Mouse (Mus musculus) lung, embryonic 15.5 days (tissue): ENCODE data around the gene Gm37240. TPM values are rescaled to one million over a fixed set of nuclear protein-coding genes. Genes with fewer than 3 reads are reported as not detected.

Source experiments
- ATAC-seq: fragments of 200-750 bp; cut with Nextera tagmentation; 2 replicates; pipeline ENCODE4 v1.8.0; 2017; ENCODE audit warnings: moderate number of reproducible peaks, borderline replicate concordance; ENCODE audit not compliant: low FRiP score, low TSS enrichment; ENCODE audit errors: extremely low read depth
- H3K27ac ChIP-seq: fragments of 300-500 bp; sonication (generic); 2 replicates; pipeline ENCODE4 v1.5.1; 2015; ENCODE audit warnings: moderate library complexity, mild to moderate bottlenecking, inconsistent platforms
- H3K27me3 ChIP-seq: fragments of 300-500 bp; sonication (generic); 2 replicates; pipeline ENCODE4 v1.6.1; 2015; ENCODE audit warnings: inconsistent platforms
- H3K36me3 ChIP-seq: fragments of 300-500 bp; sonication (generic); 2 replicates; pipeline ENCODE4 v1.6.1; 2015; ENCODE audit warnings: inconsistent platforms
- H3K4me1 ChIP-seq: fragments of 300-500 bp; sonication (generic); 2 replicates; pipeline ENCODE4 v1.6.1; 2015; ENCODE audit warnings: inconsistent platforms
- H3K4me2 ChIP-seq: fragments of 300-500 bp; sonication (generic); 2 replicates; pipeline ENCODE4 v1.6.1; 2015; ENCODE audit warnings: inconsistent platforms, mild to moderate bottlenecking, moderate library complexity
- H3K4me3 ChIP-seq: fragments of 300-500 bp; sonication (generic); 2 replicates; pipeline ENCODE4 v1.5.1; 2015; ENCODE audit warnings: mild to moderate bottlenecking, inconsistent platforms
- H3K9ac ChIP-seq: fragments of 300-500 bp; sonication (generic); 2 replicates; pipeline ENCODE4 v1.6.1; 2015; ENCODE audit warnings: inconsistent platforms
- H3K9me3 ChIP-seq: fragments of 300-500 bp; sonication (generic); 2 replicates; pipeline ENCODE4 v1.6.1; 2016; ENCODE audit warnings: inconsistent platforms
- WGBS: fragments of 180-500 bp; shearing (Covaris S2); methylation state at CpG from one replicate; pipeline ENCODE4 v1.1.7; 2015; 5-methylcytosine and 5-hydroxymethylcytosine counted together
- polyA plus RNA-seq: library from polyadenylated mRNA; unstranded; fragments of >200 nt; fragmentation: Nextera tagmentation; extraction: Ambion mirVana; gene quantifications from 2 replicates; pipeline ENCODE4 v1.2.1, GENCODE M21; 2015

Gene Gm37240
- polyA plus RNA-seq, 1 experiment from 2014 or later: 8.8 TPM

DNA sequence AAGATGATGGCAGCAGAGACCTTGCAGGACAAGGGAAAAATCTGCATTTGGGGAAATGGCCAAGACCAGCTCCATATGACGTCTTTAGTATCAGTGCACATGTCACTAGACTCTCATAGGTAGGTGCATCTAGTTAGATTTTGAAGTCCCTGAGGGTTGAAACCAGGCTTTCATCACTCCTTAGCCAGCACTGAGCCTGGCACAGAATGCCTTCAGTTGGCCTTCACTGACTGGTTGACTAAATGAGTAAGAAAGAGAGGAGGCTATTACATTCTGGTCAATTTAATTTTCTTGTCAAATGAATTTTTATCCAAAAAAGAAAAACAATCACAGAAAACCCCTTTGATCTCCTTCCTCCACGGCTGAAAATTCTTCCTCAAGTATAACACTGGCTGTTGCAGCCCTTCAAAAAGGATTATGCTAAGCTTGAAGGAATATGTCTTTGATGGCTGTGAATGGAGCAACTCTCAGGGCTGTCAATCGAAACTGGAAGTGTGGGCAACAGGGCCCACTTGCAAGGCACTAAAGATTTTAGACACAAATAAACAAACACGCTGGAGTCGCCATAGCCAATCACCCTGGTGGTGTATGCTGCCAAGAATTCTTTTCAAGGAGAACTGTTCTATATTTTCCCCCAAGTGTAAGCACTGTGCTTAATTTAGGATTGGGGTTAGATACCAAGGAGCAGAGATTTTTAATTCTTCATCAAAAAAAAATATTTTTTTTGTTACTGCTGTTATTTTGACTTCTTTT is 522.6 kb downstream of the Gm37240 start:
- no peaks in the 10 kb centered on the region for H3K36me3 ChIP-seq
- H3K9ac ChIP-seq: no peak overlapping the region
- no peak overlapping the region for H3K4me2 ChIP-seq
- H3K4me1 ChIP-seq: peaks cover 6% of the 10 kb centered on the region; the same call in 1 of the 2 replicates
- H3K4me3 ChIP-seq: no peak overlapping the region
- no peak overlapping the region for H3K27ac ChIP-seq
- no peaks in the 10 kb centered on the region for H3K27me3 ChIP-seq
- 45% methylated on average over 5 of the region's 5 CpGs for WGBS
- no peak; the same call in 1 of the 2 replicates for ATAC-seq
- no peaks in the 10 kb centered on the region for H3K9me3 ChIP-seq

GRCm38 (mm10) chr3:85362883-85363282 is 524.4 kb downstream of the Gm37240 start:
- no peak overlapping the region for H3K4me3 ChIP-seq
- WGBS: 71% methylated on average over 7 of the region's 7 CpGs
- no peak overlapping the region for H3K4me2 ChIP-seq
- H3K9ac ChIP-seq: no peak overlapping the region
- H3K4me1 ChIP-seq: peaks cover 6% of the 10 kb centered on the region; the same call in 1 of the 2 replicates
- H3K36me3 ChIP-seq: no peaks in the 10 kb centered on the region
- ATAC-seq: peak; percentile 41; the same call in 1 of the 2 replicates
- H3K27ac ChIP-seq: no peak overlapping the region
- H3K9me3 ChIP-seq: no peaks in the 10 kb centered on the region
- H3K27me3 ChIP-seq: no peaks in the 10 kb centered on the region

DNA sequence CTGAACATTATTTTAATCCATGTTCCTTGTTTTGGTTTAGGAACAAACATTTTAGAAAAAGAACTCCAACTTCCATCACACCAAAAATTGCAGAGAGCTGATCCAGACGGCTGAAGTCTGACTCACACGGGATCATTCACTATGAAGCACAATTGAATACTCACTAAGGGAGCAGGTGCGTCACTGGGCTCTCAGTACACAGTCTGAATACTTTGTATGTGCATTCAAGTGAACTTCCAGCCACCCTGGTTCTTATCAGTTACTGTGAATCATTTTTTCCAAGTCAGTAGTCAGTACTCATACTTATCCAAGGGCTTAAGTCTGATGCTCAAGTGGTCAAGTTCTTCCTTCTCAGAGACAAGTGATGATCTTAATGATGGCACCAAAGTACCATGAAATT is 530.9 kb downstream of the Gm37240 start:
- ATAC-seq: no peak
- Histone ChIP-seq H3K36me3 (no peaks in the 10 kb centered on the region), H3K9ac (no peak overlapping the region)

GRCm38 (mm10) chr3:85348021-85348420 is 539.3 kb downstream of the Gm37240 start:
- no peak for ATAC-seq
- Histone ChIP-seq H3K4me1 (no peaks in the 10 kb centered on the region), H3K9me3 (no peaks in the 10 kb centered on the region), H3K9ac (no peak overlapping the region), H3K4me3 (no peak overlapping the region), H3K4me2 (no peak overlapping the region), H3K27ac (no peak overlapping the region), H3K36me3 (no peaks in the 10 kb centered on the region), H3K27me3 (no peaks in the 10 kb centered on the region)
- WGBS: 47% methylated on average over 6 of the region's 6 CpGs

More for the DNA sequence above, 530.9 kb downstream of the Gm37240 start:
- Histone ChIP-seq H3K4me3 (no peak overlapping the region), H3K27ac (no peak overlapping the region), H3K9me3 (no peaks in the 10 kb centered on the region), H3K4me1 (no peaks in the 10 kb centered on the region), H3K4me2 (no peak overlapping the region), H3K27me3 (no peaks in the 10 kb centered on the region)
- 77% methylated on average over 3 of the region's 3 CpGs for WGBS

DNA sequence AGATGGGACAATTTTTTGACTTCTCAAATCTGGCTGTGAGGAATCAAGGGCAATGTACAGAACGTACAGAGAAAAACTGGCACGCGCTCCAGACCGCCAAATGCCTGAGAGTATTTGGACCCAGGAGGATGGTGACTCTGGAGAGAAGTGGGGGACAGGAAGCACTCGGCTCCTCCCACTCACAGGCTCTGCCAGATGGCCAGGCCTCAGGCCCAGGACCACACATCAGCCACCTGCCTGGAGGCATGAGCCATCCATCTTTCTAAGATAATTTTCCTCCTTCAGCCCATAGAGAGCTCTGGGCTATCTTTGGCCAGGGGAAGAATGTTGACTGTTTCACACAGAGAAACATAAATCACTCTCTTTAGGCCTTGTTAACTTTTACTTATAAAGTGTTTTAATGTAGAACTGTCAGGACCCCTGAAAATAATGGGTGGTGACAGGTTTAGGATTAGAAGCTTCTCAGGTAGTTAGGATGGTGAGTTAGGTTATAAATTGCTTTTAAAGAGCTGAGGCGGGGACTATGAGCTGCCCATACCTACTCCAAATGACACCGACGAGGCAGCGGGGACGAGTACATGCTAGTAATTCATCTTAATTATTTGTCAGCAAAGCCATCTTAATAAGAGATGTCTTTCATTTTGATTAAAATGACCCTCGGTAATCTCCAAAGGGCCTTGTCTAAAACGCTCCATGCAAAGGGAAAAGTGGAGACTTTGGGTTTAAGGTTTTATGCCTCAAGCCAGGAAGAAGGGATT is 546.0 kb downstream of the Gm37240 start:
- Histone ChIP-seq H3K27ac (no peak overlapping the region), H3K27me3 (no peaks in the 10 kb centered on the region), H3K4me3 (no peak overlapping the region), H3K9me3 (no peaks in the 10 kb centered on the region), H3K4me1 (peaks cover 3% of the 10 kb centered on the region; the same call in 1 of the 2 replicates), H3K9ac (no peak overlapping the region), H3K4me2 (no peak overlapping the region), H3K36me3 (no peaks in the 10 kb centered on the region)
- ATAC-seq: no peak
- WGBS: 50% methylated on average over 12 of the region's 12 CpGs

DNA sequence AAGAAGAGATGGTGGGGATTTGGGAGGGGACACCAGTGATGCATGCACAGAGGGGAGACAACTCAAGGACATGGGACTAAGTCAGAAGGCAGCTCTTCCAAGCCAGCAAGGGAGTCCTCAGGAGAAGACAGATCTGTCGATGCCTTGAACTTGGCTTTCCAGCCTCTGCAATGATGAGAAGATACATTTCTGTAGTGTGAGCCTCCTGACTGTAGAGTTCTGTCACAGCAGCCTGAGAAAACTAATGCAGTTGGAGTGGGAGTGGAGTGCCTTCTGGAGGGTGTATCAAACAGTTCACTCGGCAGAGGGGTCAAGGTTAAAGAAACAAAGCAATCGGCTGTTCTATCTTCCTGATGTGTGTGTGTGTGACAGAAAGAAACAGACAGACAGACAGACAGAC is 546.8 kb downstream of the Gm37240 start:
- H3K4me1 ChIP-seq: peaks cover 3% of the 10 kb centered on the region; the same call in 1 of the 2 replicates
- no peak overlapping the region for H3K9ac ChIP-seq
- no peaks in the 10 kb centered on the region for H3K9me3 ChIP-seq
- H3K36me3 ChIP-seq: no peaks in the 10 kb centered on the region
- 11% methylated on average over 3 of the region's 3 CpGs for WGBS
- H3K4me3 ChIP-seq: no peak overlapping the region
- no peak overlapping the region for H3K27ac ChIP-seq
- no peak for ATAC-seq
- H3K27me3 ChIP-seq: no peaks in the 10 kb centered on the region
- H3K4me2 ChIP-seq: no peak overlapping the region

- H3K27me3 ChIP-seq: no peaks in the 10 kb centered on the region
- no peak overlapping the region for H3K27ac ChIP-seq
- no peaks in the 10 kb centered on the region for H3K36me3 ChIP-seq
- no peak overlapping the region for H3K4me2 ChIP-seq
- no peak overlapping the region for H3K4me3 ChIP-seq
- H3K9me3 ChIP-seq: no peaks in the 10 kb centered on the region
- WGBS: 77% methylated on average over 2 of the region's 2 CpGs
- no peak overlapping the region for H3K9ac ChIP-seq
- no peak for ATAC-seq
- H3K4me1 ChIP-seq: peaks cover 3% of the 10 kb centered on the region; the same call in 1 of the 2 replicates
Observed at GRCm38 (mm10) chr3:85339926-85340325, 547.4 kb downstream of the Gm37240 start.

- Histone ChIP-seq H3K9ac (no peak overlapping the region), H3K27ac (no peak overlapping the region), H3K36me3 (no peaks in the 10 kb centered on the region), H3K4me2 (no peak overlapping the region), H3K4me3 (no peak overlapping the region), H3K9me3 (no peaks in the 10 kb centered on the region), H3K4me1 (peaks cover 3% of the 10 kb centered on the region; the same call in 1 of the 2 replicates), H3K27me3 (no peaks in the 10 kb centered on the region)
- ATAC-seq: no peak
- WGBS: 79% methylated on average over 10 of the region's 10 CpGs
Observed at GRCm38 (mm10) chr3:85339269-85339820, 548.0 kb downstream of the Gm37240 start.

DNA sequence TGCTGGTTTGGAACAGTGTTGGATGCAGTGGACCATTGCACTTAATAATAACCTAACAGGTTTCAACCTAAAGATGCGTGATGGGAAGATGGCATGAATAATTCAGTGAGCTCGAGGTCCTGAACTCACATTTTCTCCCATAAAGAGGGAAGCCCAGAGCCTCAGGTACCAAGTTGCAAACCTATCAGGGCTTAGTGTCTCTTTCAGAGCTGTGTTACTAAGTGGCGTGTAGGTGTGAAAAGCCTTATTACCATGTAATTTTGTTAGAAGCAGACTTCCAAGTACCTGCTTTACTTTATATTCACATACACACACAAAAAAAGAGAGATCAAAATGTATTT is 548.6 kb downstream of the Gm37240 start:
- no peak overlapping the region for H3K27ac ChIP-seq

DNA sequence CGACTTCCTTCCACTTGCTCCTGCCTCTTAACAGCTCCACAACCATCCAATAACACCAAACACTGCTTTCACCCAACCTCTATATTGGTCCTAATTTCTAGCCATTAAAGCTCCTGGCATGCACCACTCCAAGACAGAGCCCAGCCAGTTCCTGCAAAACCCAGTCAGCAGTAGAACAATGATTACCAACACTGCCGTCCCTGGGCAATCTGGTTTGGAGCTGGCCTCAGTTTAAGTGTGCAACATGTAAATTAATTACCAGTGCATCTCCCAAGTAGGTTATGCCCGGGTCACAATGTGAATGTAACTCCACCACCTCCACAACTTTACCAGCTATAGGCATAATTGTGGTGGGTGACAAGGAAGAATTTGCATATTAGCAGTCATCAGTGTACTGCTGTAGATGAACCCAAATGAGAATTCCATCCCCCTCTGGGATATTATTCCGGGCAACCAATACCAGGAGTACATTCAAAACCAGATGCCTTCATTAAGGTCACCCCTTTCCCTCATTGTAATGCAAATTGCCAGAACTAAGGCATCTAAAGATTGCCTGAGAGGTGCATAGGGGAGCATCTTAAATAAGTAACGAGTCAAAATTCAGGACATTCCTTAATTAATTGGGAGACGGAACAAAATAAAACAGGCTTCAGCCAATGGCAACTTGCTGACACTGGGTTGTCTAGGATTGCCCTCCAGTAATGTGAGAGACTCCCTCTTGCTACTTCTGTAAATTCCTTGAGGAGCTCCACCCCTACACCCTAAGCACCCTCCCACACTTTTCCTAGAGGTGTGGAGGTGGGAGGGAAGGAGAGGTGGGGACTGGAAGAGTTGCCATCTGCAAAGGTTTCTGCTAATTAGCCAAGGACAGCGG is 549.2 kb downstream of the Gm37240 start:
- Histone ChIP-seq H3K9me3 (no peaks in the 10 kb centered on the region), H3K9ac (no peak overlapping the region), H3K4me1 (peaks cover 3% of the 10 kb centered on the region; the same call in 1 of the 2 replicates), H3K27me3 (no peaks in the 10 kb centered on the region), H3K36me3 (no peaks in the 10 kb centered on the region), H3K27ac (no peak overlapping the region), H3K4me2 (no peak overlapping the region), H3K4me3 (no peak overlapping the region)
- no peak for ATAC-seq
- WGBS: 84% methylated on average over 7 of the region's 7 CpGs

More for the DNA sequence above, 548.6 kb downstream of the Gm37240 start:
- ATAC-seq: no peak
- Histone ChIP-seq H3K9ac (no peak overlapping the region), H3K9me3 (no peaks in the 10 kb centered on the region), H3K36me3 (no peaks in the 10 kb centered on the region), H3K27me3 (no peaks in the 10 kb centered on the region), H3K4me3 (no peak overlapping the region), H3K4me2 (no peak overlapping the region), H3K4me1 (peaks cover 3% of the 10 kb centered on the region; the same call in 1 of the 2 replicates)
- WGBS: 86% methylated on average over 3 of the region's 3 CpGs

GRCm38 (mm10) chr3:85335517-85335916 is 551.8 kb downstream of the Gm37240 start:
- no peak overlapping the region for H3K4me2 ChIP-seq
- no peaks in the 10 kb centered on the region for H3K36me3 ChIP-seq
- H3K27ac ChIP-seq: no peak overlapping the region
- no peaks in the 10 kb centered on the region for H3K9me3 ChIP-seq
- H3K4me3 ChIP-seq: no peak overlapping the region
- no peak for ATAC-seq
- peaks cover 2% of the 10 kb centered on the region; the same call in 1 of the 2 replicates for H3K4me1 ChIP-seq
- H3K27me3 ChIP-seq: no peaks in the 10 kb centered on the region
- WGBS: 90% methylated on average over 1 of the region's 1 CpGs
- no peak overlapping the region for H3K9ac ChIP-seq
